Mouse (Mus musculus): Measurements from ENCODE around the gene Cdc6.

Gene Cdc6

DNA sequence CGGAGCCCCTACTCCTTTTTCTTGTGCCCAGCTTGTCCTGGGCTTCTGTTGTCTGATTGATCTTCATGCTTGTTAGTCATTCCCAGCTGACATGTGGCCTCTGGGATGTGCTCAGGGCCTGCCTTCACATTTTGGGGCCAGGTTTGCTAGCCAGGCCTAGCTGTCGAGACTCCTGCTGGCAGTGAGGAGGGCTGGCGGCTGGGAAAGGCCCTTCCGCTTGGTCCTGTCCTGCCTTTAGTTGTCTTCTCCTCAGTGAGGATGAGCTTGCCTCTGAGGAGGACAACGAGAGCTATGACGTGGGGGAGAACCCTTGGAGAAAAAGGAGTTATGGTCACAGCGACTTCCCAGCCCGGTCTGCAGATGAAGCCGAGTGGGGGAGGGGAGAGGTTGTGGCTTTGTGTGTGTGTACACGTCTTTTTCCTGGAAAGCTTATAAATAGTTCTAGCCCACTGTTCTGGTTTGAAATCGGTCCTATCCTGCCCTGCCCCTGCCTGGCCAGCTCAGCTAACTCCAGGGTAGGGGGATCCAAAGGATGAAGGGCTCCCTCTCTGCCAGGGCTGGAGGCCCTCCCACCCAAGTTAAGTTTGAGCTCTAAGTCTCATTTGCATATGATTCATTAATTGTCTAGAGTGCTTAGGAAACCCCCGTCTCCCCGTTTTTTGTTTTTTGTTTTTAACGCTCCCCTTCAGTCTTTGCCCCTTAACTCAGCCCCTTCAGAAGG is 36.3 kb downstream of the Cdc6 start:
- DNase-seq (ENCODE audit: low read depth, low spot score) = no peak

DNA sequence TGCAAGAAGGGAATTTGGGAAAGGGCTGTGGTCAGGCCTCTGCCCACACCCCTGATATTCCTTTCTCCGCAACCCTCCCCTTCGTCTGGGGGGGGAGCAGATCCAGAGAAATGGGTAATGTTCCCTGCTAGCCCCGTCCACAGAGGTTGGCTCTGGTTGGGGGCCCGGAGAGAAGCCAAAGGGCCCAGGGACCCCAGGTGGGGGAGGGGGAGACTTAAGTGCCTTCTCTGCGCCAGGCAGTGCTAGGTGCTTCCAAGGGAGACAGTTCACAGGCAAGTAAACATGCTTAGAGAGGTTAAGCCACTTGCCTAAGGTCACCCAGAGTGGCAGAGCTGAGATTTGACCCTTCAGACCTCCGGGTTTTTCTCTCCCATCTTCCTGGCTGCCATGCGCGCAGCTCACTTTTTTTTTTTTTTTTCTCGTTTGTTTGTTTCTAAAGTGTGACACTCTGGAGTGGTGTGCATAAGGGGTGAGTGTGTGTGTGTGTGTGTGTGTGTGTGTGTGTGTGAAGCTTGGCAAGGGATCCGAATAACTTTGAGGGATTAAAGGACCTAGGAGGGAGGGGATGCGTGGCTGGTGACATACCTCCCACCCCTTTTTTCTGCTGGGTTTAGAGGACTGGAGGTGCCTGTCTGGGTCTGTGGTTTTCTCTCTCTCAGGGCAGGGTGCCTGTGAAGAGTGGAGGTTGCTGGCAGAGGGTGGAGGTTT is 37.5 kb downstream of the Cdc6 start:
- no peak for DNase-seq (ENCODE audit: low read depth, low spot score)

- DNase-seq (ENCODE audit: low read depth, low spot score) = no peak
Measured at GRCm38 (mm10) chr11:98945605-98945977, 38.0 kb downstream of the Cdc6 start.

DNA sequence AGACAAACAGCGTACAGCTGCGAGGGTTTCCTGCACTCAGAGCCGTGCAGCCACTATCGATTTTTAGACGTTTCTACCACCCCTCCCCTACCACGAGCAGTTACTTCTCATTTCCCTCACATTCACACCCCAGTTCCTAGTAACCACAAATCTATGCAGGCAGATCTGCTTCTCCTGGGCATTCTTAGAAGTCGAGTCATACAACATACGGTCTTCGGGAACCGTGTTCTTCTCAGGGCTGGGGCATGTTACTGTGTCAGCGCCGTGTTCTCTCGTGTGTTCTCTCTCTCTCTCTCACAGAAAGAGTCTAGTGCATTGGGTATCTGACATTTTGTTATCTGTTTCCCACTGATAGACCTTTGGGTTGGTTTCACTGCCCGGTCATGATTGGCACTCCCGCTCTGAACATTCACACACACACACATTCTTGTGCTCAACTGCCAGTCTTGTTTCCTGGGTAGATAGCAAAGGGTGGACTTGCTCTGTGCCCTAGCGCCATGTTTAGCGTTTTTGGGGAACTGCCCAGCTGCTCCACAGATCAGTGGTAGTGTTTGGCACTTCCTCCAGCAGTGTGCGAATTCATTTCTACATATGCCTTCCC is 40.5 kb downstream of the Cdc6 start:
- DNase-seq (ENCODE audit: low read depth, low spot score) = no peak

GRCm38 (mm10) chr11:98949242-98949957 is 41.8 kb downstream of the Cdc6 start:
- DNase-seq (ENCODE audit: low read depth, low spot score) = no peak

DNA sequence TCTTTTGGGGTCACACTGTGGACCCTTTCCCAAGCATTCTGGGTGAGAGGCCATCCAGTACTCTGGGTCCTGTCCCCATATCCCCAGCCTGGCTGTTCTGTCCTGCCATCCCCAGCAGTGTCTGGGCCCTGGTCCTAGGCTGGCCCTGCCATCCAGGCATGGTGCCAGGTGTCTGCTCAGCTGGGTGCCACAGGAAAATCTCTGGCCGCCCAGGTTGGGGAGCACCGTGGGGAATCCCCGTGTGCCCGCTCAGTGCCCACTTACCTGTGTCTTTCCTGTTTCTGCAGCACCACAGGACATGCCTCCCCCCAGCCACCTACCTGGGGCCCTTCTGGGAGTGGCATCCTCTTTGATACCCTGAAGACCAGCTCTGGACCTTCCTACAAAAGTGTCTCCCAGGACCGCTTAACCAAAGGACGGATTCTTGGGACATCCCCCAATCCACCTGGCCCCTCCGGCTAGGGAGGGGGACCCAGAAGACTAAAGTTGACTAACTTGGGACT is 42.4 kb downstream of the Cdc6 start:
- no peak for DNase-seq (ENCODE audit: low read depth, low spot score)

GRCm38 (mm10) chr11:98950484-98950883 is 42.9 kb downstream of the Cdc6 start:
- DNase-seq (ENCODE audit: low read depth, low spot score) = no peak

DNA sequence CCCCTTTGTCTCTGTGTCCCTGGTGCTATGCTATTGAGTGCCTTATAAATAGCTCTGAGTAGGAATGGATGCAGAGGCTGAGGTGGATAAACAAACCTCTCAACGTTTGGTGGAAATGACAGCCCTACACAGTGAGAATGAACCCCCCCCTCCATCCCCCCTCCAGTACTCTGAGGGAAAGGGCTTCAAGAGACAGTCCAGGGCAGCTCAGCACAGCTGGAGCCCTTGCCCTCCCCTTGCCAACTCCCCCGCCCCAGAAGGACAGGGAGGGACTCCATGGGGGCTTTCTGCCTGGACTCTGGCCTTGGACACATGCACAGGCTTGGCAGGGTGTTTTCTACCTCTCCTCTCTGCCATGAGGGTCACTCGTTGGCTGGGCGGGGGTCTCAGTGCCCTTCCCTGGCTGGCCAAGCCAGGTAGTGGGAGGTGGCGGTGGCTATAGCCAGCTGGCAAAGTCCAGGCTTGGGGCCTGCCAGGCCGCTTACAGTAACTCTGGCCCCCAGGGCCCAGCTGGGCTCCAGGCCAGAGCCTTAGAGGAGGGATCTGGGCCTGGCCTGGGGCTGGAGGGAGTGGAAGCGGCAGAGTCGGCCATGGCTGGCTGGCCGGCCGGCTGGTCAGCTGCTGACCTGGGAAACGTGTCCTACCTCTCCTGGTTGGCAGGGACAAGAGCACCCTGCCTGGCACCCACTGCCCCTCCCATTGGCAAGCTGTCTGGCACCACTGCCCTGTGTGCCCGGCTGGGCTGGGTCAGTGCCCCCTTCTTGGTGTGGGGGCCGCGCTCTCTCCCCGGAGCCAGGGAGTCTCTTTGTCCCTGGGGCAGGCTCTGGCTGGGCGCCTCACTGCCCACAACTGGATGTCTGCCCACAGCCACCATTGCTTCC is 43.7 kb downstream of the Cdc6 start:
- no peak for DNase-seq (ENCODE audit: low read depth, low spot score)

DNA sequence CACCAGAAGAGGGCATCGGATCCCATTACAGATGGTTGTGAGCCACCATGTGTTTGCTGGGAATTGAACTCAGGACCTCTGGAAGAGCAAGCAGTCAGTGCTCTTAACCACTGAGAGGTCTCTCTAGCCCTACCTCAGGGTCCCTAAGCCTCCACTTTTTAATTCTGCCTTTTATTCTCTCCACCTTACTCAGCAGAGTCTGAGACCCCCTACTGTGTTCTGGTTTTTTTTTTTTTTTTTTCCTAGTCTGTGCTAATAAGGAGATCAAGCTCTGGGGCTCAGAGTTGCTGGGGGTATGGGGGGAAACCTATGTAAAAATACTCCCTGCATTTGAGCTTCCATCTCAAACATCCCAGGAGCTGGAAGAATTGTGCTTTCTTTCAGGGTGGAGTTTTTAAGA is 44.5 kb downstream of the Cdc6 start:
- DNase-seq (ENCODE audit: low read depth, low spot score) = no peak

DNA sequence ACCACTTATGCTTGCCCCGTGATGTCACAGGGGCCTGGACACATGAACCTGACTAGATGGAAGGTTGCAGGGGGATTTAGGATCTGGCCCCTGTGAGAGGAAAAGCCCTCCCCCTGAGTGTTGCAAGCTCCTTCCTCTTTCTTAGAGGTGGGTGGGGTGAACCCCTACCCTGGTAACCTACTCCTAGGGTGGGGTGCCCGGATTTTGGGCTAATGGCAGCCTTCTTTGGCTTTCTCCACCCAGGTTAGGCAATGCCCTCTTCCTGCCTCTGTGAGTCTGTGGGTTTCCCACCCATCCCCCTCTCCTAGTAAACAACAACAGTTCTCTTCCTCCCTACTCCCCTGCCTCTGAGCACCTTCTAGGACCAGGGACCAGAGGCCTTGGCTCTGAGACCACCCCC is 45.1 kb downstream of the Cdc6 start:
- DNase-seq (ENCODE audit: low read depth, low spot score) = no peak

GRCm38 (mm10) chr11:98953361-98953760 is 45.8 kb downstream of the Cdc6 start:
- DNase-seq (ENCODE audit: low read depth, low spot score) = no peak

DNA sequence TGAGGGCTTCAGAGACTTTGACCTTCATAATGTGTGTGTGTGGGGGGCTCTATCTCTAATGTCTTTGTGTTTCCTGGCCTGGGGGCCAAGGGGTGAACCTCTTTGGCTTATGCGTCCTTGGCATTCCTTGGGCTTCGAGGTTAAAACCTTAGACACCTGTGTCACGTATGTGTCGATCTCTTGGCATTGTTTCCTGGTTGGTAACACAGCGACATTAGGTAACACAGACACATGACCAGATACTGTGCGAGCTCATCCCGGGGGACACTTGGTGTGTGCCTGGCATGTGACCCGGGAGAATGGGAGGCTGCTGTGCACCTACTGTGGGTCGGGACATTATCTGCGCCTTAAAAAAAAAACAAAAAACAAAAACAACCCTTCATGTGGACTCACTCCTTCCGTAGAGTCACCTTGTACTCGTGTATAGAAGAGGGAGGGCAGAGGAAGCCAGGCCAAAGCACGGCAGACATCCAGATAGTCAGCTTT is 46.3 kb downstream of the Cdc6 start:
- no peak for DNase-seq (ENCODE audit: low read depth, low spot score)

DNA sequence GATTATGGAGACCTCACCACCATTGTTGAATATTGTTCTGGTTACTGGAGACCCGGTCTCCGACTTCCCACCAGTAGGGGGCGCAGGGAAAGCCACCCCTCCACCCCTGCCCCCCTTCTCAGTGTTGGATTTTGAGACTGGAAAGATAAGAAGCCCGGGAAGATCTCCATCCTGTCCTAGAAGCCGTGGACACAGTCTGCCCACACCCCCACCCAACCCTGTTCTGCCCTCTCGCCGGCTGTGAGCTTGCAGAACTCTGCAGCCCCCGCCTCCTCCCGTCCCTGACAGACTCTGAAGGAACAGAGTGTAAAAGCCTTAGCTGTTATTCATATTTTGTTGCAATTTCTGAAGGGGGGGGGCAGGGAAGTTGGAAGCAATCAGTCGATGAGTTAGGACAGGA is 46.8 kb downstream of the Cdc6 start:
- peak; percentile 85 for DNase-seq (ENCODE audit: low read depth, low spot score)

GRCm38 (mm10) chr11:98954801-98955706 is 47.5 kb downstream of the Cdc6 start:
- no peak for DNase-seq (ENCODE audit: low read depth, low spot score)

GRCm38 (mm10) chr11:98955707-98956235 is 48.2 kb downstream of the Cdc6 start:
- DNase-seq (ENCODE audit: low read depth, low spot score) = no peak

GRCm38 (mm10) chr11:98956340-98956739 is 48.7 kb downstream of the Cdc6 start:
- no peak for DNase-seq (ENCODE audit: low read depth, low spot score)

DNA sequence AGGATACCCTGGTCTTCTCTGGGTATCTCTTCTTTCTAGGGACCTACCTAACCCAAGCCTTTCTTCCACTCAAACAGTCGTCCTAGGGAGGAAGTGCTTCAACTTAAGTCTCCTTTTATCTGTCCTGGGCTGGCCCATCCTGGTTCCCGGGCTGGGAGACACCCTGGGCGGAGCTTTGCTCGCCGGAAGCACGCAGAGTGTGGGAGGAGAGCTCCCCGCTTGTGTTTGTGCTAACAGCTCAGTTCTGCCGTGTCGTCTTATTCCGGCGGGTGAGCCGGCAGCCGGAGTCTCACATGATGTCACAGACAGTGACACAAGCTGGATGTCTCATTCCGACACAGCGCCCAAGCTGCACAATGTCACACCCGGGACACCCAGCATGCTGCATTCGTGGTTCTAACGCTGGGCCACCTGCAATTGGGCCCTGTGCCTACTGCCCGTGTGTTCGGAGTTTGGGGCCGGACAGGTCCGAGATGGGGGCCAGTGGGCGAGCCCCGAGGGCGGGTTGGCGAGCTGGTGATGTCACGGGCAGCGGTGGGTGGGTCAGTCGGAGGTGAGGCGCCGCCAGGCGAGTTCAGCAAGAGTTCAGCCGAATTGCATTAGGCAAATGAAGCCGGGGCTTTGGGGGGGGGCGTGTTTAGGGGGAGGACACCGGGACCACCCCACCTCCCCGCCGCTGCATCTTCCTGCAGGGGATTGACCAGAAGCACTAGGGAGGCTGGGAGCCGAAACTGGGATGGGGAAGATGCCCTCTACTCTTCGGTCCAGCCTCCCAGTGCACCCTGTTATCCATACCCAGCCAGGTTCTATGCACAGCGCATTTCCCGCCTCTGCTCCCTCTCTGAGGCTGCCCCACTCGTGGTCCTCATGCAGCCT is 52.1 kb downstream of the Cdc6 start:
- peak; percentile 79 for DNase-seq (ENCODE audit: low read depth, low spot score)

GRCm38 (mm10) chr11:98960313-98960906 is 52.8 kb downstream of the Cdc6 start:
- peak; percentile 82 for DNase-seq (ENCODE audit: low read depth, low spot score)

Data from mesoderm, embryonic 11.5 days (tissue).